Mouse (Mus musculus) olfactory bulb, adult 2 months (tissue): ENCODE results near the gene 2010109A12Rik.

Experiments used
- CTCF ChIP-seq: fragments of 200-500 bp; IDR thresholded peaks from 2 replicates; pipeline ENCODE4 v1.5.1; 2012; ENCODE audit warnings: low read depth, mild to moderate bottlenecking, low read length, moderate library complexity; ENCODE audit not compliant: insufficient read depth
- POLR2A ChIP-seq: fragments of 200-500 bp; IDR thresholded peaks from 2 replicates; pipeline ENCODE4 v1.6.1; 2012; ENCODE audit warnings: mild to moderate bottlenecking, low read depth, low read length, moderate library complexity; ENCODE audit not compliant: insufficient read depth

GRCm38 (mm10) chr5:93255759-93256265 is 49.5 kb downstream of the 2010109A12Rik start:
- TF ChIP-seq CTCF (no peak), POLR2A (no peak)
